Mouse (Mus musculus) heart, adult 11 months (tissue): ENCODE measurements around the gene Gabbr1.
A peak's percentile ranks its signal among the peaks of the same experiment; 100 is the strongest.

Source experiments
- DNase-seq: peaks from one replicate; pipeline ENCODE4 v3.0.0; 2022

Gene Gabbr1

DNA sequence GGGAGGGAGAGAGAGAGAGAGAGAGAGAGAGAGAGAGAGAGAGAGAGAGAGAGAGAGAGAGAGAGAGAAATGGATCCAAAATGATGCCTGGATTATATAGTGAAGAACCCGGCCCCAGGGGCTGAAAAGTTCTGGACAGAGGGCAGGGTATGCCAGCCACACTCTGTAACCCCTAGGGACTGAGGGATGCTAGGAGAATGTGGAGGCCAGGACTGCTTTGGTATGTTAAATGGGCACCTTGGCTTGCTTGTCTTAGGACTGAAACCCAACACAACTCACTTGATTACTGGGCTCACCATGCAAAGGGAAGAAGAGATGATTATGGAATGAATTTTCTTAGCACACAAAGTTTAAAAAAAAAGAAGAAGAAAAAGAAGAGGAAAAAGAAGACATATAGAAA is 32.4 kb downstream of the Gabbr1 start:
- DNase-seq = peak; percentile 41

DNA sequence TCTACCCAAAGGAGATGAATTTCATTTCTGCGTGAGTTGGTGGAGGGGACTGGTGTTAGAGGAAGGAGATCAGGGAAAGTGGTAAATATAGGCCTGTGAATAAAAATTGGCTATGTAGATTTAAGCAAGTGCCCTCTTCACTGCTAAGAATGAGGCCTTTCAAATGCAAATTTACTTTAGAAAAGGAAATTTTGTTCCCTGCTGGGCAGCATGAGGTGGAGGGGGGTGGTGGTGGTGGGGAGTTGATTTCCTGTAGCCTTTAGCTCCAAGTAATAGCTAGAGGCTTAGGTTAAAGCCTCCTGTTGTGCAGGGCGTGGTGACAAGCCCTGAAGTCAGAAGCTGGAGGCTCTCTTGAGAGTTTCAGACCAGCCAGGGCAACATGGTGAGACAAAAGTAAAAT is 33.2 kb downstream of the Gabbr1 start:
- DNase-seq = no peak

DNA sequence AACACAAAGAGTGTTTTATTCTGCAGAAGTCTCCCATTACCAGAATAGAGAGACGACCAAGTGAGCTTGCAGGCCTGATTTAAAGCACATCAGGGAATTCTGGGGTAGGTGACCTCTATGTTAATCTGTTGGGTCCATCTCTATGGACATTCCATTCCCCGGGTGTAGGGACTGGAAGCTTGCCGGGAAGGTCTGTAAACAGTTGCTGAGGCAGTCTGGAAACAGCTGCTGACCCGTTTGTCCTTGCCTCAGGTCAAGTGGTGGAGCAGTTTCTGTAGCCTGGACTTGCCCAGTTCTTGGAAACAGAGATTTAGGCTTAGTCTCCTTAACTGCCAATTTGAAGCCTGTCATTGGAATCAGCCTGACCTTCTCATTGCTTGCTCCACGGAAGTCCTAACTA is 34.4 kb downstream of the Gabbr1 start:
- peak; percentile 93 for DNase-seq

- peak; percentile 76 for DNase-seq
Measured at GRCm38 (mm10) chr17:37081659-37082058, 35.9 kb downstream of the Gabbr1 start.

DNA sequence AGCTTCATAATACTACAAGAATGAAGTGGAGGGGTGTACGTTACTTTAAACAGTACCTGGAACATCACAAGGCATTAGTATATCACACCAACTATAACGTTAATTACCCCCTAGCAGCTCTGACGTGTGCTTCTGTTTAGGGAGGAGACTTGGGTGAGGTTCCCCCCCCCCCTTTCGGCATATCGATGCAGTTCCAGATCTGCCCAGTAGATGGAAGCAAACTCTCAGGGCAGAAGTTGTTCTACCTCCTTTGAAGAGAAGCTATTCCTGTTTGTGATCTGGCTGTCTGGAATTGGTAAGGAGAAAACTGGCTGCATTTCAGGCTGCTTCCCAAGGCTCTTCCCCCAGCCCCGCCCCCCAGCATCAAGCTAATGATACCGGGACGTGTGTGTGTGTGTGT is 37.6 kb downstream of the Gabbr1 start:
- DNase-seq = peak; percentile 92

- no peak for DNase-seq
Measured at GRCm38 (mm10) chr17:37084632-37085031, 38.9 kb downstream of the Gabbr1 start.

- peak; percentile 81 for DNase-seq
Measured at GRCm38 (mm10) chr17:37085545-37085944, 39.8 kb downstream of the Gabbr1 start.

GRCm38 (mm10) chr17:37088399-37088798 is 42.6 kb downstream of the Gabbr1 start, which contains the start of gene Olfr90:
Olfr90 (minus strand) TSS chr17:37088499.
- DNase-seq = no peak

DNA sequence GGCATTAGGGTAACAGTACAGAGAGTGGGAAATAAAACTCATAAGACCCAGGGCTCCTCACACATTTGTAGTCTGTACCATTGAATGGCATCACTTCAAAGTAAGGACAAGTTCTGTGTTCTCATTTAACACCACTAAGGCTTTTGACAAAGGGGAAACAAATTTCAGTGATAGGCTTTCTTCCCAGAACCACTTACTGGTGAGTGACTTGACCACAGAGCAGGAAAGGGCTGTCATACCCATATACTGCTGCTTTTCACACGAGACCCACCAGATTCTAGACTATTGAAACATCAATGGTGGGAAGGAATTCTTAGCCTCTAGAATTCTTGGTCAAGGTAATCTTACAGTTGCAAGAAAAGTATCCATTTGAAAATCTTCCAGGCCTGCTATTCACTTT is 46.4 kb downstream of the Gabbr1 start:
- DNase-seq = no peak

- peak; percentile 83 for DNase-seq
Measured at GRCm38 (mm10) chr17:37093289-37093688, 47.5 kb downstream of the Gabbr1 start.

- DNase-seq = no peak
Measured at GRCm38 (mm10) chr17:37098178-37098577, 52.4 kb downstream of the Gabbr1 start, which contains the start of gene Olfr91. Olfr91 (minus strand) TSS chr17:37098278.

DNA sequence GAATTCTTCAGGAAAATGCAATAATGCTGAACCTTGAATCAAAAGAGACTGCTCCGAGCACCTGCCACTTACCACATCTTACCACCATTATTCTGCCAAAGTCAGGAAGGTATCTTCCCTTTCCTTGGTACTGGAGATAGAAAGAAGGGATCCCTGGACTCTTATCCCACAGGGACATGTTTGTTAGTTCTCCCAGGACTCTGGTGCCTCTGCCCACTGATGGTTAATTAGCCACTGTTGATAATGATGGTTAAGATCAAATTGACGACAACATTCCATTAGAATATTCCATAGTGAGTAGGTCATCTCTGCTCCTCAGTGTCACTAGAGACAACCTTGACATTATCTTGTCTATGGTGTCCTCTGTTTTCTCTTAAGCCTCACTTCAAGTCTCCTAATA is 74.2 kb downstream of the Gabbr1 start, which contains the start of gene Olfr92:
TSS of gene Olfr92 (minus strand) at position 101 of the 400 bp plus-strand sequence.
- no peak for DNase-seq
